27 mouse cellular contexts compared by ENCODE assay signal in the genomic region with DNA sequence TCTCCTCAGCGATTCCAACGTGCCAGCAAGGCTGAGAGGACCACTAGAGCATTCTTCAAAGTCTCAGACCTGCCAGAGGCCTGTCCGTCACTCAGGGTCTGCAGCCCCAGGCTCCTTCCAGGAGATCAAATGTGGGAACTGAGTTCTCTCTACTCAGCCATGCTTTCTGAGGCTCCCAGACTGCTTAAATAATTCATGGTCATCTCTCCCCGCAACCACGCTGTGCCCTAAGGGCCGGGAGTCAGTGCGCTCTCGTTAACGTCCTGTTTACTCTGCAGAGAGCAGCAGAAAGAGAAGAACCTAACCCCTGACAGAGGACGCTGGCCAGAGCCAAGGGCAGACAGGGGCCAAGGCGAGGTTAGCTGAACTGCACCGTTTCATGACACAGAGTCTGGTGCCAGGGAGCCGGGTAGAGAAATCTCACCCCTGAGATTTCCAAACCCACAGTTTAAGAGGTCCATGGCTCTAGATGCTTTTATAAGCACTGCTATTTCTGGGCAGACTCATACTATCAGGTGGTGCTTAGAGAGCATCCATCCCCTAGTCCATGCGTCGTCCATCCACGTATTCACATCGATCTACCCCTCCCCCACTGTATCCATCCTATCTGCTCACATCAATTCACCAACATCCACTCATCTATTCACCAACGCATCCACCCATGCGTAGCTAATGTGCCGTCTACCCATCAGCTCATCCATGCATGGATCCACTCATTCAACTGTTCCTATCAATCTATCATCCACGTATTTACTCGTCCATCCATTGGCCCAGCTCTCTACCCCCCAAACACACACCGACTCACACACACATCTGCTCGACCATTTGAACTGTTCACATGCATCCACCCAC. TPM values are rescaled to one million over a fixed set of nuclear protein-coding genes. Genes with fewer than 3 reads are reported as not detected.
DNase-seq lines count a peak whose midpoint lies in the region; ATAC-seq and TF ChIP-seq lines count a peak whose summit lies in the region.
"Had no signal": no experiment of that assay in that cellular context is flagged by ENCODE, and none has a peak within 500 bp of the region (broad histone marks: within the 10 kb centered on the region; RNA-seq: fewer than 3 reads in every experiment).

No protein-coding gene starts in this region.

- no peaks in the 10 kb centered on the region for H3K27me3 ChIP-seq in neural tube, embryonic 13.5 days
- no peaks in the 10 kb centered on the region for H3K27me3 ChIP-seq in neural tube, embryonic 15.5 days (replicated peaks)
- H3K27me3 ChIP-seq in midbrain, postnatal 0 days (ENCODE audit: insufficient read depth, low read length): no peaks in the 10 kb centered on the region
- H3K27me3 ChIP-seq: heart, embryonic 12.5 days; kidney, embryonic 15.5 days; lung, embryonic 15.5 days had no signal

- no peak overlapping the region for H3K4me2 ChIP-seq in neural tube, embryonic 13.5 days
- H3K4me2 ChIP-seq in neural tube, embryonic 15.5 days: no peak overlapping the region
- H3K4me2 ChIP-seq in midbrain, postnatal 0 days (ENCODE audit: low read depth, low read length, poor library complexity, severe bottlenecking): no peak overlapping the region
- H3K4me2 ChIP-seq: heart, embryonic 12.5 days; kidney, embryonic 15.5 days; limb, embryonic 13.5 days; liver, embryonic 11.5 days; lung, embryonic 15.5 days had no signal

- WGBS in neural tube, embryonic 13.5 days: 70% methylated on average over 24 of the region's 24 CpGs
- WGBS in neural tube, embryonic 15.5 days: 67% methylated on average over 24 of the region's 24 CpGs
- 67% methylated on average over 24 of the region's 24 CpGs for WGBS in midbrain, postnatal 0 days

- no peak for ATAC-seq in neural tube, embryonic 13.5 days (ENCODE audit: low read depth)
- ATAC-seq in neural tube, embryonic 15.5 days (ENCODE audit: low FRiP score): no peak
- ATAC-seq in midbrain, postnatal 0 days (ENCODE audit: low FRiP score): 0 out of 2 replicates have a peak, but pooled peaks have one; percentile 17
- ATAC-seq: CD4-positive, CD25-positive, alpha-beta regulatory T cell, adult 4 months; forebrain, embryonic 16.5 days; hindbrain, embryonic 16.5 days had no signal

- intact Hi-C loops in heart, postnatal 10 days (cut with DNase I): no loop called here

- no peak for TF ChIP-seq CTCF in midbrain, postnatal 0 days (IDR thresholded peaks at IDR 0.05)

- no peak overlapping the region for H3K9ac ChIP-seq in neural tube, embryonic 13.5 days
- H3K9ac ChIP-seq in neural tube, embryonic 15.5 days (replicated peaks): no peak overlapping the region
- no peak overlapping the region for H3K9ac ChIP-seq in midbrain, postnatal 0 days (replicated peaks; ENCODE audit: low read length, poor library complexity, severe bottlenecking)
- H3K9ac ChIP-seq: heart, embryonic 12.5 days; kidney, embryonic 15.5 days; limb, embryonic 13.5 days; lung, embryonic 15.5 days had no signal

- no peaks in the 10 kb centered on the region for H3K9me3 ChIP-seq in neural tube, embryonic 13.5 days
- no peaks in the 10 kb centered on the region for H3K9me3 ChIP-seq in neural tube, embryonic 15.5 days (replicated peaks)
- no peaks in the 10 kb centered on the region for H3K9me3 ChIP-seq in midbrain, postnatal 0 days (ENCODE audit: low read length)
- H3K9me3 ChIP-seq: heart, embryonic 12.5 days; kidney, embryonic 15.5 days; limb, embryonic 13.5 days; lung, embryonic 15.5 days had no signal

- DNase-seq in gastrocnemius, adult 18-20 months (ENCODE audit: low spot score): peak; percentile 71
- no peak for DNase-seq in gastrocnemius, postnatal 4 days (ENCODE audit: low spot score in 2 of 2)
- DNase-seq in midbrain, postnatal 0 days (ENCODE audit: low spot score): no peak
- DNase-seq in heart, postnatal 10 days: no peak
- no peak for DNase-seq in layer of hippocampus, adult 18-20 months (ENCODE audit: low spot score in 2 of 2)
- DNase-seq: cerebellum, adult 2 months; cerebellum, postnatal 14 days; gastrocnemius, postnatal 10 days; heart, adult 2 months; kidney, adult 18-20 months; kidney, postnatal 25 days; lung, postnatal 36 days; thymus, adult 2 months; thymus, postnatal 36 days had no signal

- no peak overlapping the region for H3K4me3 ChIP-seq in neural tube, embryonic 13.5 days
- H3K4me3 ChIP-seq in neural tube, embryonic 15.5 days (replicated peaks): no peak overlapping the region
- H3K4me3 ChIP-seq in midbrain, postnatal 0 days (ENCODE audit: low read depth, low read length): no peak overlapping the region
- H3K4me3 ChIP-seq: erythroblast, embryonic 14.5 days; heart, adult 2 months; heart, embryonic 12.5 days; kidney, embryonic 15.5 days; layer of hippocampus, adult 2 months; left cerebral cortex, adult 2 months; limb, embryonic 13.5 days; lung, embryonic 15.5 days had no signal

- 0 out of 2 replicates have a peak, but pooled peaks cover 4% of the 10 kb centered on the region for H3K36me3 ChIP-seq in neural tube, embryonic 13.5 days
- H3K36me3 ChIP-seq in neural tube, embryonic 15.5 days: no peaks in the 10 kb centered on the region
- no peaks in the 10 kb centered on the region for H3K36me3 ChIP-seq in midbrain, postnatal 0 days (ENCODE audit: insufficient read depth, low read length)
- H3K36me3 ChIP-seq: lung, embryonic 15.5 days had no signal

- H3K27ac ChIP-seq in neural tube, embryonic 13.5 days (replicated peaks): peak overlapping the region; percentile 75
- no peak overlapping the region for H3K27ac ChIP-seq in neural tube, embryonic 15.5 days (replicated peaks)
- no peak overlapping the region; the same call in 1 of the 2 replicates for H3K27ac ChIP-seq in midbrain, postnatal 0 days (ENCODE audit: low read depth, low read length)
- H3K27ac ChIP-seq: heart, adult 2 months; kidney, embryonic 15.5 days; layer of hippocampus, adult 2 months; left cerebral cortex, adult 2 months; limb, embryonic 13.5 days; lung, embryonic 15.5 days had no signal

- H3K4me1 ChIP-seq in neural tube, embryonic 13.5 days (replicated peaks): peaks cover 44% of the 10 kb centered on the region
- peaks cover 10% of the 10 kb centered on the region for H3K4me1 ChIP-seq in neural tube, embryonic 15.5 days
- H3K4me1 ChIP-seq in midbrain, postnatal 0 days (ENCODE audit: insufficient read depth, low read length): no peaks in the 10 kb centered on the region

RNA-seq across cellular contexts. Expression of a gene that starts 20.7 kb away (rescaled TPM):
- total RNA-seq in gastrocnemius, adult 18-20 months (2021): 1 to 10 TPM; 4.2 to 4.9 TPM
- total RNA-seq in gastrocnemius, postnatal 4 days (2021): 10 to 100 TPM; 43.5 to 45.4 TPM
- 11.3 and 17.1 TPM in 2 replicates for polyA plus RNA-seq in neural tube, embryonic 13.5 days (2015; fragmentation: Nextera tagmentation; extraction: Ambion mirVana)
- polyA plus RNA-seq in neural tube, embryonic 15.5 days (2015; fragmentation: Nextera tagmentation; extraction: Ambion mirVana): 8.4 and 19.4 TPM in 2 replicates
- total RNA-seq in midbrain, postnatal 0 days (2014; rRNA removed): 22.8 and 26.1 TPM in 2 replicates
- 9.1 and 9.4 TPM in 2 replicates for polyA plus RNA-seq in midbrain, postnatal 0 days (2015; fragmentation: Nextera tagmentation; extraction: Ambion mirVana)
- 10 to 100 TPM; 38.2 to 45.2 TPM for total RNA-seq in heart, postnatal 10 days (2021)
- total RNA-seq in layer of hippocampus, adult 18-20 months (2021): 10 to 100 TPM; 18.1 to 20.0 TPM

RNA-seq across cellular contexts. Expression of a gene that starts 37.5 kb away (rescaled TPM):
- total RNA-seq in gastrocnemius, adult 18-20 months (2021): 100 to 1,000 TPM; 139 to 147 TPM
- total RNA-seq in gastrocnemius, postnatal 4 days (2021): 100 to 1,000 TPM in 1 of 2 experiments, 10 to 100 TPM in 1; 99.7 to 104 TPM
- polyA plus RNA-seq in neural tube, embryonic 13.5 days (2015; fragmentation: Nextera tagmentation; extraction: Ambion mirVana): 165 and 172 TPM in 2 replicates
- polyA plus RNA-seq in neural tube, embryonic 15.5 days (2015; fragmentation: Nextera tagmentation; extraction: Ambion mirVana): 166 and 177 TPM in 2 replicates
- total RNA-seq in midbrain, postnatal 0 days (2014; rRNA removed): 135 and 167 TPM in 2 replicates
- polyA plus RNA-seq in midbrain, postnatal 0 days (2015; fragmentation: Nextera tagmentation; extraction: Ambion mirVana): 191 and 196 TPM in 2 replicates
- 100 to 1,000 TPM; 159 to 165 TPM for total RNA-seq in heart, postnatal 10 days (2021)
- 10 to 100 TPM; 69.0 to 70.7 TPM for total RNA-seq in layer of hippocampus, adult 18-20 months (2021)
